Mouse (Mus musculus) cerebellum, postnatal 4 days (tissue): ENCODE results near the gene Ano4.
A peak's percentile ranks its signal among the peaks of the same experiment; 100 is the strongest.

Source experiments
- DNase-seq, 2 experiments: peaks; one replicate each; pipeline ENCODE4 v3.0.0; 2022; ENCODE audit warnings: low spot score in 2 of 2, mixed read lengths in 1 of 2

The Ano4 gene

DNA sequence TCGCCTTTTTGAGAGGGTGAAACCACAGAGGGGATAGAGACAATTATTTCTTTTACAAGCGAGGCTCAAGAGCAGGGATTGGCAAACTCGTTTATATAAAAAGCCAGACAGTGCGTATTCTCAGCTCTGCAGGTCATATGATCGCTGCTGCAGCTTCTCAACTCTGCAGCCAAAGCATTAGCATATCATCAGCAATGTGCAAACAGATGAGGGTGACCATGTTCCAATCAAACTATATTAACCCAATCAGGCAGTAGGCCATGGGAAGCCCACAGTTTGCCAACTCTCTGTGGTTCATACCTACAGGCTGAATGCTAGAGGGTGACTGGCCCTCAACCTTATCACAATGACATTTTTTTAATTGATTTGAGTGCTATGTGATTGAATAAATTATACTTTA lies 64.2 kb downstream of the Ano4 start:
- DNase-seq: no peak

DNA sequence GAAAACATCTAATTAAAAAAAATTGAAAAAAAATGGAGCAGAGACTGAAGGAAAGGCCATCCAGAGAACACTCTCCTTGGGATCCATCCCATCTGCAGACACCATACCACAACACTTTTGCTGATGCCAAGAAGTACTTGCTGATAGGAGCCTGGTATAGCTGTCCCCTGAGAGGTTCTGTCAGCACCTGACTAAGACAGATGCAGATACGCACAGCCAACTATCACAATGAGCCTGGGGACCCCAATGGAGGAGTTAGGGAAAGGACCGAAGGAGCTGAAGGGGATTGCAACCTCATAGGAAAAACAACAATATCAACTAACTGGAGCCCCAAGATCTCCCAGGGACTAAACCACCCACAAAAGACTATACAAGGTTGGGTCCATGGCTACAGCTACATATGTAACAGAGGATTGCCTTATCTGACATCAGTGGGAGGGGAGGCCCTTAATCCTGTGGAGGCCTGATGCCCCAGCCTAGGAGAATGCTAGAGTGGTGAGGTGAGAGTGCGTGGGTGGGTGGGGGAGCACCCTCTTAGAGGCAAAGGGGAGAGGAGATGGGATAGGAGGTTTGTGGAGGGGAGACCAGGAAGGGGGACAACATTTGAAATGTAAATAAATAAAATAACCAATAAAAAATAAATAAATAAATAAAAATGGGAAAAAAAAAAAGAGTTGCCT lies 71.4 kb downstream of the Ano4 start:
- DNase-seq: no peak

- no peak for DNase-seq
Observed at GRCm38 (mm10) chr10:89267312-89267711, 77.2 kb downstream of the Ano4 start.

DNA sequence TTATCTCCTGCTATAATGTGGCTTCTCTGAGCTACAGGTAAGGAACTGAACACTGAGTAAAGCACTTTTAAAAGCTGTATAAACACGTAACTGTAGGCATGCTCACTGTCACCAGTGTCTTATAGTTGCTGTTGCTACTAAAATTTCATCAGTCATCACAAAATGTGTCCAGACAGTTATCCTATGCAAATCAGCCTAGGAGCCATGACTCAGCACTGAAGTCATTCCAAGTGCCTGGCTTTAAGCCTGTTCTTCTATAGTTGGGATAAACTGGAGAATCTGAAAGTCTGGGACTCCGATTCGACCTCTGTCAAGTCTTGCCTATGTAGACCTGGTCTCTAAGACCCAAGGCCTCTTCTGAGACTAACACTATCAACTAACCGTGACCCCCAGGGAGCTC lies 81.2 kb downstream of the Ano4 start:
- no peak for DNase-seq

GRCm38 (mm10) chr10:89257457-89258381 lies 86.8 kb downstream of the Ano4 start:
- peak; percentile 23 to 50 for DNase-seq

- peak in 1 of 2 experiments; percentile 12 for DNase-seq
Observed at GRCm38 (mm10) chr10:89256762-89257456, 87.7 kb downstream of the Ano4 start.

DNA sequence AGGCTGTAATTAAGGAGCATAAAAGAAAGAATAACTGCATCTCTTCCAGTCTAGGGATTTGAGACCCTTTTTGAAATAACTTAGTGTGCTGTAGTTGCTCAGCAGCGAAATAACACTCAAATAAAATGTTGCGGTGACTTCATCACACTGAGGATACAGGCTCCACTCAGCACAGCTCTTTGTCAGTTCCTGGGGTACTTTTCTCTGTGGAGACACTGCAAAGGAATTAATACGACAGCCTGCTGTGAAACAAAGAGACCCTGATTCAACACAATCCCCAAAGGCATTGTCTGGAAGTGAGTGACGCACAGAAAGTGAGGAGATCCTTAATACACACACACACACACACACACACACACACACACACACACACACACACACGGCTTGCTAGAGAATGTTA lies 89.8 kb downstream of the Ano4 start:
- DNase-seq: no peak

GRCm38 (mm10) chr10:89253799-89254198 lies 90.8 kb downstream of the Ano4 start:
- no peak for DNase-seq

GRCm38 (mm10) chr10:89252636-89253035 lies 91.9 kb downstream of the Ano4 start:
- no peak for DNase-seq

DNA sequence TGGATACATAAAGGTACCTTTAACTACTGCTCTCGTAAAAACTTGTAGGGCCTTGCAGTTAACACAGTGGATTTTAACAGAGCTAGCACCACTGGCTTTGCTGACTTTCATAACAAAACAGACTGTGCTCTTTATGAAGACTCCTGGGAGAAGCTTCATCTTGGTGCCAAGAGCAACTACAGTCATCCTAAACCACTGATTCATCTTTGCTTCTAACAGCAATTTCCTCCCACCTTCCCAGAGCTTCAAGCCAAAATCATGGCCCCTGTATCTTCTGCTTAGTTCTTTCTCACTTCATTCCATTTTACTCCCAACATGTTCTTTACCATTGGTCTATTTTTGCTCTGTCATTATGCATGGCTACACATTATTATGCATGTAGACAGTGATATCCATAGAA lies 100.8 kb downstream of the Ano4 start:
- no peak for DNase-seq

DNA sequence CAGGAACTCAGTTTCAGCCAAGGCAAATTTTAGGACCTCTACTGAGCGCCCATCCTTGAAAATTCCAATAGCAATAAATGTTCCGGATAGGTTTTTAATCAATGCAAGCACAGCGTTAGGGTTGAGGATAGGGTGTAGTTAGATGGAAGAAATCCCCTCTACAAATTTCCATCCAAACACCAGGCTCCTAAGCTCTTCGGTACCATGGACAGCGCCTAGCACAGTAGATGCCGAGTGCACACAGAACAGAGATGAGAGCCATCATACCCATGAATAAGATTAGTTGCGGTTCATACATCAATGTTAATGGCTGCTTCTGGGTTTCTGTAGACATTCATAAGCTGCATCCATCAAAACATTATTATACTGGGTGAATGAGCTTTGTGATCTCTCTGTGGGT lies 120.0 kb downstream of the Ano4 start:
- DNase-seq: no peak

DNA sequence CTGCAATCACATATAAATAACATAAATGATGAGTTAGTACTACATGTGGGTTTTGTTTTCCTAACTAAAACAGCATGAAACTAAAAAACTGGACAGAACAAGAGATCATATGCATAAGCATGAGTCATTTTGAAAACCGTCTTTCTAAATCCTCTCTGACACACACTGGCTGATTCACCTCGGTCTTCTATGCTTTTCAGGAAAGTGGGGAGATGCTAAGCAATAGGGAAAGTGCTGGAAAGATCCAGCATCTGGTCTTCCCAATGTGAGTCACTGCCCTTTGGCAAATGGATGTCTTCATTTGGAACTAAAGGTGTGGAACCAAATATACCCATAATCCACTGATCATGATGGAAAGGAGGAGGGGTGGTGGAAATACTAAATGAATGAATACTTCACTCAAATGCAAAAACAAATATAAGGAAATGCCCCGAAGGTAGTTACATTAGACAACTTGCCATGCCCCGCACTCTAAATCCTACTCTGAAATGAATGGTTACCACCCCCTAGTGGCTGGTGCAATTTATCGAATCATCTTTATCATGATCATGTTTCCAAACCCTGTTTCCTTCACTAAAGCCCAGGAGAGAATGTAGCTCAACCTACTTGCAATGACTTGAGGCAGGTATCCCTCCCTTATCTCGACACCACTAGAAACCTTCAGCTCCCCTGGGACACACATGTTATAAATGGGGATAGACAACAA lies 122.1 kb downstream of the Ano4 start:
- DNase-seq: no peak

- DNase-seq: peak in 1 of 2 experiments; percentile 10
Observed at GRCm38 (mm10) chr10:89216078-89216477, 128.5 kb downstream of the Ano4 start.

- DNase-seq: peak in 1 of 2 experiments; percentile 47
Observed at GRCm38 (mm10) chr10:89205858-89206257, 138.7 kb downstream of the Ano4 start.

GRCm38 (mm10) chr10:89196444-89196843 lies 148.1 kb downstream of the Ano4 start:
- no peak for DNase-seq

- no peak for DNase-seq
Observed at GRCm38 (mm10) chr10:89195068-89195467, 149.5 kb downstream of the Ano4 start.

- DNase-seq: no peak
Observed at GRCm38 (mm10) chr10:89194440-89194839, 150.1 kb downstream of the Ano4 start.

DNA sequence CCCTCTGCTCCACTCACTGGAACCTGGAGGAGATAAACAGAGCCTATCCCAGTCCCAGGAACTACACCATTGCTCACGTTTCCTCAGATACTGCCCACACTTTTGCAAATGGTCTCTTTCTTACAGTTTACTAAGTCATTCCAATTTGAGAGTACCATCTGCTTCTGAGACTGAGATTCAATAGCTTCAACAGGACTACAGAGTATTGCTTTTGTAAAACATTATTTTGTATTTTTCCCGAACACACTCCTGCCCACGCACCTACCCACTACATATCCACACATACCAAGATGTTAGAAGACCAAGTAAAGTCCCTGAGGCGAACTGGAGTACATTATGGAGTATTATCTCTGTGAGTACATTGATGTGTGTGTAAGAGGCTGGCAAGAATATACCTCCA lies 166.6 kb downstream of the Ano4 start:
- DNase-seq: no peak

DNA sequence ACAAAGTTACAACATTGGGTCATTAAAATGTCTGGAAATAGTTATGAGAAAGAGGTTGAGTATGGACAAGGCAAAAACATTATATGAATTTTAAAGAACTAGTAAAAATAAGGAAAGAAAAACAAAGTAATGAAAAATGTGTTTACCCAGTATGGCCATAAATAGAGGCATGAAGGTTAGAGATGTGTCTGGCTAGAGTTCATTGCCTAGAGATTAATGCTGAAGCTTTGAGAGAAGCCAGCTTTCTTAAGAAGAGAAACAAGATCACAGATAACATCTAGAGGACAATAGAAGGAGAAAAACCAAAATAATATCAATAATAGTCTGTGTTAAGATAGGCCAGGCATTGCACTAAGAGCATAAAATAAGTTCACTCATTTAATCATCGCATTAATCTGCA lies 180.0 kb downstream of the Ano4 start:
- no peak for DNase-seq

GRCm38 (mm10) chr10:89155502-89155901 lies 189.1 kb downstream of the Ano4 start:
- DNase-seq: no peak

GRCm38 (mm10) chr10:89154797-89155465 lies 189.6 kb downstream of the Ano4 start:
- no peak for DNase-seq
